Mouse (Mus musculus) splenic B cell, adult 2 months (primary cell): ENCODE measurements around the gene Kcnd2.

Experiments
- DNase-seq: peaks from one replicate; pipeline ENCODE4 v3.0.0-alpha.2; 2011; ENCODE audit warnings: low read depth, low spot score
- H3K27me3 ChIP-seq: 2 replicates; pipeline ENCODE4 v1.6.1; 2012; ENCODE audit warnings: mild to moderate bottlenecking, low read length, moderate library complexity, mixed read lengths; ENCODE audit not compliant: control insufficient read depth, poor library complexity, insufficient read depth, severe bottlenecking
- H3K36me3 ChIP-seq: 2 replicates; pipeline ENCODE4 v1.6.1; 2012; ENCODE audit warnings: mild to moderate bottlenecking, low read length, moderate library complexity, mixed read lengths; ENCODE audit not compliant: control insufficient read depth, poor library complexity, insufficient read depth, severe bottlenecking

The Kcnd2 gene

DNA sequence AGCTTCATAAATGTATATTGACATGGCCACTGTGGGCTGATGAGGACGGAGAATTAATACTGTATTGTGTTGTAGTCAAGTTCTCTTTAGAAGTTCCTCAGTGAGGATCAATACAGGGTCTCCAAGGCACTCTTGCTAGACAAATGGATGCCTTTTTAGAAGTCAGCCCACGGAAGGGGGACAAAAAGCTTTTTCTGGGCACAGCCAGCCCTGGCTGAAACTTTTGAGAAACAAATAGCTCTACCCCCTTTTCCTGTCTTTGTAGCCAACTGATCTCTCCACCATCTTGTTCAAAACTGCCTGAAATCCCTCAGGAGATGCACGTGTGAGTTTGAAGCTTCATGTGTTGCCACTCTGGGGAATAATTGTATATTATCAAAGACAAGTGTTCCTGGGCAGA is 482.3 kb downstream of the Kcnd2 start:
- H3K36me3 ChIP-seq, result no peaks in the 10 kb centered on the region
- no peak for DNase-seq
- no peaks in the 10 kb centered on the region for H3K27me3 ChIP-seq

DNA sequence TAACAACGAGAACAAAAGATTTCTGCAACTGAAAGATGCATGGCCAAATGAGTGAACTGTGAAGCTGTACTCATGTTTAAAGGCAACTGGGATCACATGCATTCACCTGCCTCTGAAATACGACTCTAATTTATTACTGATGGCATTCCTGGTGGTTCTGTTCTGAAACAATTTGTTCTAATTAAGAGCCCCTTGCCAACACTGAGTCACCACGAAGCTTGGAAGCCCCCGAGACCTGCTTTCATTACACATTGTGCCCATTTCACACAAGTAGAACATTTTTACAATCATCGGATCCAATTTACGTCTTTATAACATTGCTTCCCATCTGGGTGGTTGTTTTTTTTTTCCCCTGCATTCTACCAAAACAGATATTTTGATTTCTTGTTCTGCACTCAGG is 485.8 kb downstream of the Kcnd2 start:
- DNase-seq, result no peak
- H3K27me3 ChIP-seq, result no peaks in the 10 kb centered on the region
- H3K36me3 ChIP-seq, result no peaks in the 10 kb centered on the region

DNA sequence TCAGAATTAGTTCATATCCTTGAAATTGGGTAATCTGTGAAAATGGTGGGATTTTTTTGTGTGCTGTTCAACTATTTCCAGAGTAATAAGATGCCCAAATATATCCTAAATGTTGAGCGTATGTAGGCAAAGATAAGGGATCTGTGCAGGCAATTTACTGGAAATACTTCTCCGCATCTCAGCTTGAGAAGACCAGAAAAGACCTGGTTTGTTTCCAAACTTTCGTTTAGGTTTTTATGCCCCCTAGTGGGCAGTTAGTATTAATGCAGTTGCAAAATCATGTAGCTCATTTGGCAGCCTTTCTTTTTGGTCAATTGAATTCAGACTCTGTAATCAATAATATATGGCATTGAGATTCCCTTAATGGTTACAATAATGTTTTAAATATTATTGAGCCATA is 493.9 kb downstream of the Kcnd2 start:
- H3K27me3 ChIP-seq, result no peaks in the 10 kb centered on the region
- no peak for DNase-seq
- no peaks in the 10 kb centered on the region for H3K36me3 ChIP-seq

DNA sequence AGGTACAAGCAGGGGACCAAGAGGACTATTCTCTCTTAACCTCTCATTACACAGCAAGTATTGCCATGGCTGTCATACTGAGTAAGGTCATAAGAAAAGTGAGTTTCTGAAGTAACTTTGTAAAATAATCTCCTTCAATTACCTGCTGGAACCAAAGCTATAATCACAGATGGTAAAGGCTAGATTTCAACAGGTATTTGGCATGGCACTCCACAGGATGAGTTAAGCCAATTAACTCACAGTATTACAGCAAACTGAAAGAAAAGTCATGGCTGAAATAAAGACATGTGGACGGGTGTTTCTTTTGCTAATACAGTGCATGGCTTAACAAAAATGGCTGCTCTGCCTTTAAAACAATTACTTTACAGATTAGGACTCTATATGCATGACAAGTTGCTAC is 503.8 kb downstream of the Kcnd2 start:
- DNase-seq, result no peak
- Histone ChIP-seq H3K36me3 (no peaks in the 10 kb centered on the region), H3K27me3 (no peaks in the 10 kb centered on the region)

DNA sequence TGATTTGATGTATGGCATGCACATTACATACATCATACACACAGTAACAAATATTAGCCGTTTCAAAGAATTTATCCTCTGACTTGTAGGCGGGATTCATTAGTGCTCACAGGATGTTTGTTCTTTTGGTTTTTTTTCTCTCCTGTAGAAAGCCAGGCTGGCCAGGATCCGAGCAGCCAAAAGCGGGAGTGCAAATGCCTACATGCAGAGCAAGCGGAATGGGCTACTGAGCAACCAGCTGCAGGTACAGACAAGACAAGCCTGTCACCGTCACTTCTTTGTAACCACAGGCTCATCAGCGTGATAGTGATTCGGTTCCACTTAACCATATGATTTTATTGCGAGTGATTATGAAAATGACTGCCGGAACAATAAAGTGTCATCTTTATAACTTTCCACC is 506.9 kb downstream of the Kcnd2 start:
- Histone ChIP-seq H3K36me3 (no peaks in the 10 kb centered on the region), H3K27me3 (no peaks in the 10 kb centered on the region)
- DNase-seq, result no peak

DNA sequence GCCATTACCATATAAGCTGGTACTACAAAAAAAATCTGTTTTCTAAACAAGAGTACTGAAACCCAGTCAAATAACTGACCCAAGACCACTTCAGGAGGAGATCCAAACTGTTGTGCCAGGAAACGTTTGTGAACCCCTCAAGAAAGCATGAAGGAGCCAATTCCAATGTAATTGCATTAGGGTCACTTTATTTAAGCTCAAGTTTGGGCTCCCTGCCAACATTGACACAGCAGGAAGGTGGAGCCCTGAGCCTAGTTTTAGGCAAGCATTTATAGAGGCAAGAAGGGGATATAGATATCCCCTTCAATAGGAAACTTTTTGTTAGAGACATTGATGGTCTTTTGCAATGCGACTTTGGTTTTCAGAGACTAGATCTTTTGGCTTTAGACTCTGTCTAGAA is 525.3 kb downstream of the Kcnd2 start:
- Histone ChIP-seq H3K27me3 (no peaks in the 10 kb centered on the region), H3K36me3 (no peaks in the 10 kb centered on the region)
- DNase-seq, result no peak

DNA sequence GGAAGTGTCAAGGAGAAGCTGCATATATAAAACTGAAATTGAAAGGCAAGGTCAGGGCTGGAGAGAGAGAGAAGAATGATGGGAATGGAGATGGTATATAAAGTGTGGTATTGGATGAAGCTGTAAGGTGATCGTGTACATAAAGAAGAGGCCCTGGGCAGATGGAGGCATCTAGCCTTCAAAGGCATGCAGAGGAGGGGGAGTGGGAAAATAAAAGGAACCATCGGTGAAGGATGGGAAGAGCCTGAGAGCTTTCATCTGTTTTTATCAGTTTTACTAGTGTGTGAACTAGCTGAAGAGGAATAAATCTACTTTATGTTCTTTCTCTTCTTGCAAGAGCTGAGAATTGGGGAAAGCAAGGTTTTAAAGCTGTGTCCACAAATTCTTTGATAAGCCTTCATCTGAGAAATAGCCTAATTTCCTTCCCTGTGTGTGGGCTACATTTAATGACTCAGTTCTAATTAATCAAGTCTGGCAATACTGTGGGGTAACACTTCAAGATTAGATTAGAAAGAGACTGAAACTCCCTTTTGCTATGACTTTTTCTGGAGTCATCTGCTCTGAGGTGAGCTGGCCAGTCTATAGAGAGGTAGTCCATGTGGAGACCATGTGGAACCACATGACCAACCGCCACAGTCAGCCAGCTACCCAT is 529.4 kb downstream of the Kcnd2 start:
- Histone ChIP-seq H3K36me3 (no peaks in the 10 kb centered on the region), H3K27me3 (no peaks in the 10 kb centered on the region)
- DNase-seq, result no peak

DNA sequence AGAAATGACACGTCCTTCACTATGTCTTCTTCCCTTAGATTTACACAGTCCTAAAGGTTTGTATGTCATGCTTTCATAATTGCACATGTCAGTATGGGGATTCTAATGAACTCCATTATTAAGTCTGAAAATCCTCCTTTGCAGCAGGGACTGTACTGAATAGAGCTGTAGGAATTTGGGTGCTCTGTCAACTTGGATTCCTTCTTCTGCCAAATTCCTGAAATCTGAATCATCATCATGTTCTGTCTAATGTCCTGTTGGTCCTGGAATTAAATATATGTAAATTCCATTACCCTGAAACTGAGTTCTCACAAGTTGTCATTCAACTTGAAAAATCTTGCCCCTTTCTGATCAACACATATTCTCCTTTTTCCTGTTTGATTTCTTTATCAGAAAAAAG is 532.2 kb downstream of the Kcnd2 start:
- Histone ChIP-seq H3K27me3 (no peaks in the 10 kb centered on the region), H3K36me3 (no peaks in the 10 kb centered on the region)
- DNase-seq, result no peak

DNA sequence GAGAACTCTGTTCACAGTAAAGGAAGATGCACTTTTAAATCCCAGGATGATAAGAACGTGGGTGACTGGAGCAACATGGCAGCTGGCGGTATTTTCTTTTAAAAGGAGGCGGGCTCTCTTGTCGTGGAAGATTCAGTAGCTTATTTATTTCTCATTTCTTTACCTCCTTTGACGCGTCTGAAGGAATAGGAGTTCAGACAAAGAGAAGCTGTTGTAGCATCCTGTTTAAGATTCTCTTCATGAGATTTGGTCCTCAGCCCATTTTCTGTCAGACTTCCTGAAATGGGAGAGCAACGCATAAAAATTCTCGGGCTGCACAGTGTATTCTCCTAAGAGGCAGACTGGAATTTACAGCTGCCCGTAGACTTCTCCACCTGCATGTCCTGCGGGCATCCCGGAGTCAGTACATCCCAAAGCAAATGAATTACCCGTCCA is 552.5 kb downstream of the Kcnd2 start:
- DNase-seq, result no peak
- Histone ChIP-seq H3K27me3 (no peaks in the 10 kb centered on the region; the same call in 1 of the 2 replicates), H3K36me3 (no peaks in the 10 kb centered on the region)

DNA sequence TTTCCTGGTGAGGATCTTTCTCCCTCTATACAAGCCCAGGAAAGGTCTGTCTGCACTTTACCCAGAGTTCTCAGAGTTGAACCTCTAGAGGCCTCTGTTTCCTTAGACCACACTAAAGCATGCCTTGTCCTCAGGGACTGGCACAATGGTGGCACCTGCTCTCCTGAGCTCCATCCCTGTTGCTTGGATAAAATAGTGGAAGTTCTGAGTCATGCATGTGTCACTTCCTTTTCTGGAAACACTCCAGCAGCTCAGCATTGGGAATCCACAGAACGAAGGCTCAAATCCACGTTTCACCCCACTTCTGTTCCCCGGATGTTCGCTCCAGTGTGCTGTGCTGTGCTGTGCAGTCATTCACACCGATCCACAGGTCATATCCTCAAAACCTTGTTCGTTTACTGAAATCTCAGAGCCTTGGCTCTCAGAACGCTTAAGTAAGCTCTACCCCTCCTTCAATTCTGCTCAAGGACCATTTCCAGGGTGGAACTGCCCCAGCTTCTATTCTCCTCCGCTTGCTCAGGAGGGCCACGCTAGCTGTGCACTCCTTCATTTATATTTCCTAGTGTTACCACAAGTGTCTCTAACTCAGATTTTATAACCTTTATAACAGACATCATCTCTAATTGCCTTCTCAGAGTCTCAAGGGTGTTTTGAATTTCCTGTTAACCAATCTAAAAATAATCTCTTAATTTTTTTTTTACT is 553.6 kb downstream of the Kcnd2 start:
- Histone ChIP-seq H3K27me3 (no peaks in the 10 kb centered on the region; the same call in 1 of the 2 replicates), H3K36me3 (no peaks in the 10 kb centered on the region)
- DNase-seq, result no peak

DNA sequence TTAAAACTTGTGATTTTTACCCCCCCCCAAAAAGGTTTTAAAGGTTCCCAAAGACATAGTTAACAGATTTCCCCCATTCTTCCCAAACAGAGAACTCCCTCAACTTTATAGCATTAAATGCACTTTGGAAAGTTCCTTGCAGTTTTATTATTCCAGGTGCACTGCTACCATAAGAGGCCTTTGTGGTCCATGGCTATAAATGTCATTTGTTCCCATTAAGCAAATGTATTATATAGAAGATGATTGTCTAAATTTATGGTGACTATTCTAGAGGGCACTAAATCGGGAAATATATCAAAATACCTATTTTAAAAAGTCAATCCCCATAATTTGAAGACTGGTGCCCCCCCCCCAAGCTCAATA is 554.1 kb downstream of the Kcnd2 start:
- Histone ChIP-seq H3K27me3 (no peaks in the 10 kb centered on the region; the same call in 1 of the 2 replicates), H3K36me3 (no peaks in the 10 kb centered on the region)
- DNase-seq, result no peak

DNA sequence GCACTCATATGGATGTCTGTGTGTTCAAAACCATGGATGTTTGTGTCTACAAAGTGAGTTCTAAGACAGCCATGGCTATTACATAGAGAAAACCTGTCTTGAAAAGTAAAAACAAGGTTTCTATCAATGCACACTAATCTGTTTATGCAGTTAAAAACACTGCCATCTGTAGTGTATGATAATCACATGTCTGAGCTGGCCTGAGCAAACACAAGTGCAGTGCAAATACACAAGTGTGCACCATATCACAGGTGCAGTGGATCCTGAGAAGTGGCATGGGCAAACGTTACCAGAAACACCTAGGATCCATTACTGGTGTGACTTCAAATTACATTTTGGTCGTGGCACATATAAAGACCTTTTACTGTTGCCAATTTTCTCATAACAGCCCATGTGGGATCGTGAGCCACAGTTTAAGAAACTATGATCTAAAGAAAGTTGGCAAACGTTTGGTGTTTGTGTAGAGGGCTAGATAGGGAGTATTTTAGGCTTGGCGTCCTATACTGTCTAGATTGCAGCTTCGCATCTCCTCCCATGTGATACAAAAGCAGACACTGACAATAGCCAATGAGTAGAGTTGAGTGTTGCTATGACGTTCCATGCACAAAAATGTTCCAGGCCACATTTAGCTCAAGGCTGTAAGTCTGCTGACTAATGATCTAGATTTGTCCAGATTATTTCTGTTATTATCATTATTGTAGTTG is 559.1 kb downstream of the Kcnd2 start:
- H3K27me3 ChIP-seq, result no peaks in the 10 kb centered on the region
- H3K36me3 ChIP-seq, result no peaks in the 10 kb centered on the region
- DNase-seq, result no peak
